Mouse (Mus musculus) hindlimb bud, embryonic 11.5 days (tissue): Measurements from ENCODE around the gene Osm.

Experiments
- DNase-seq: peaks from one replicate; pipeline ENCODE4 v3.0.0-alpha.2; 2012; ENCODE audit warnings: low read depth, low spot score; ENCODE audit errors: extremely low spot score

Osm gene

GRCm38 (mm10) chr11:4214572-4214971 lies 21.6 kb upstream of the Osm start:
- no peak for DNase-seq

- DNase-seq, result no peak
Measured at GRCm38 (mm10) chr11:4215061-4215460, 21.2 kb upstream of the Osm start.

- DNase-seq, result no peak
Measured at GRCm38 (mm10) chr11:4216248-4217000, 19.8 kb upstream of the Osm start.

GRCm38 (mm10) chr11:4217914-4218629 lies 18.1 kb upstream of the Osm start, which contains the start of gene Castor1:
Castor1 (plus strand) TSS chr11:4218225.
- no peak for DNase-seq

GRCm38 (mm10) chr11:4218637-4219036 lies 17.6 kb upstream of the Osm start:
- no peak for DNase-seq

- no peak for DNase-seq
Measured at GRCm38 (mm10) chr11:4219317-4219751, 16.9 kb upstream of the Osm start.

- no peak for DNase-seq
Measured at GRCm38 (mm10) chr11:4219908-4220307, 16.3 kb upstream of the Osm start.

GRCm38 (mm10) chr11:4220443-4221400 lies 15.5 kb upstream of the Osm start:
- no peak for DNase-seq

GRCm38 (mm10) chr11:4222046-4222950 lies 13.9 kb upstream of the Osm start:
- no peak for DNase-seq

GRCm38 (mm10) chr11:4223393-4224188 lies 12.6 kb upstream of the Osm start:
- DNase-seq, result no peak

- no peak for DNase-seq
Measured at GRCm38 (mm10) chr11:4224223-4224622, 12.0 kb upstream of the Osm start.

GRCm38 (mm10) chr11:4226569-4227325 lies 9.5 kb upstream of the Osm start:
- DNase-seq, result no peak

- no peak for DNase-seq
Measured at GRCm38 (mm10) chr11:4228463-4228862, 7.8 kb upstream of the Osm start.

- DNase-seq, result no peak
Measured at GRCm38 (mm10) chr11:4229841-4230240, 6.4 kb upstream of the Osm start.

- DNase-seq, result no peak
Measured at GRCm38 (mm10) chr11:4231435-4231834, 4.8 kb upstream of the Osm start.

- DNase-seq, result no peak
Measured at GRCm38 (mm10) chr11:4232644-4233043, 3.6 kb upstream of the Osm start.

- DNase-seq, result no peak
Measured at GRCm38 (mm10) chr11:4235052-4235655, 1.1 kb upstream of the Osm start.

GRCm38 (mm10) chr11:4236546-4237067 lies 387 bp downstream of the Osm start:
- no peak for DNase-seq
